Mouse (Mus musculus) c-Kit-positive CD71-negative TER-119-negative erythroid progenitor cells, embryonic 14.5 days (primary cell): Measurements from ENCODE around the gene Ccdc110.
A peak's percentile ranks its signal among the peaks of the same experiment; 100 is the strongest.

Source experiments
- DNase-seq: peaks from one replicate; pipeline ENCODE4 v3.0.0-alpha.2; 2013; ENCODE audit warnings: low read depth

Gene Ccdc110

DNA sequence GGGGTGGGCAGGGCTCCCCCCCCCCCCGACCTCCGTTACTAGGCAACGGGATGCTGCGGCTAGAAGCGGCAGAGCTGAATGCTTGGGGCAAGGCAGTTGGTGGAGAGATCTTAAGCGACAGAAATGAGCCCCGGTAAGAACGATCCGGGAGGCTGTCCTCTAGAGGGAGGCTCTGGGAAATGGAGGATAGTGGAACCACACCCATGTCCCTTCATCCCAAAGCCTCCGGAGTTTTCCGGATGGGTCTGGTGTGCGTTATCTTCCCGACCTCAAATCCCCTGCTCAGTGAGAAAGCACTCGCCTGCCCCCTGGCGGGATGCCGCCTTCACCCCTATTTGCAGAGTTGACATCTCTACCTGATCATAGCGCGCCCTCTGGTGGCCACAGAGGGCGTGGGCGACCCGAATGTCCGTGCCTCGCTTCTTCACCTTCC lies at the start of gene Ccdc110:
Gene Ccdc110 (plus strand): TSS at position 38 of the 433 bp plus-strand sequence.
- DNase-seq: peak; percentile 82

DNA sequence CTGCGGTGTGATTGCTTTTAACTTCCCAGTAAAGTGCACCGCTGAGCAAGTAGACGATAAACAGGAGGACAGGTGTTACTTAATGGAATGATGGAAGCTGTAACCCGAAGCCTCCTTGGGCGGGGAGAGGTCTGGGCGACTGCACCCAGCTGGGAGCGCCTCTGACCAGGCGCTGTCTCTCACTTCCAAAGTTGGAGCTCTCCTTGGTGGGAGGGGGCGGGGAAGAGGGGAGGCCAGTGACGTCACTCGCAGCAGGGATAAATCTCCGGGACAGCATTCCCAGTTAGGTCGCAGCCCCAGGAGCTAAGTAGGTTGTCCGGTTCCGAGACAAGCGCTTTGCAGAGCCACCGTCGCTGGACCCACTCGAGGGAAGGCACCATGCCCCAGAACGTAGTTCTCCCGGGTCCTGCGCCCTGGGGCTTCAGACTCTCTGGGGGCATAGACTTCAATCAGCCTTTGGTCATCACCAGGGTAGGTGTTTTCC lies 49.2 kb upstream of the Ccdc110 start, which contains the start of gene Pdlim3:
Gene Pdlim3 (plus strand): TSS at position 260 of the 484 bp plus-strand sequence.
- DNase-seq: no peak

DNA sequence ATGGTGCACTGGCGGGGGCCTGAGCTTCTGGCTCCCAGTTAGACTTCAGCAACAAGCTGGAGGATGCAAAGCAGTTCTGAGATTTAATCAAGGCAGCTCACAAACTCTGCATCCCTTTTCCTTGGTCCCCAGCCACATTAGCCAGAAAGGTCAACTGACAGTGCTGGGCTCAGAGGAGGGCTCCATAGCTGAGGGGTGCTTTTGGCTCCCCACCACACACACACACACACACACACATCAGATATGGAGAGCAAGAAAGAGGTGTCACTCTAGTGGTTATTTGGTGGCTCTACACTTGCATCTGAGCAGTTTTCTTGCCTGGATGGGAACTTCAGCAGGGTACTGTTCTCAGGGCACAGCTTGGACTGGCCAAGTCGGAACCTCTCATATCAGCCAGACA lies 48.6 kb upstream of the Ccdc110 start:
- no peak for DNase-seq

DNA sequence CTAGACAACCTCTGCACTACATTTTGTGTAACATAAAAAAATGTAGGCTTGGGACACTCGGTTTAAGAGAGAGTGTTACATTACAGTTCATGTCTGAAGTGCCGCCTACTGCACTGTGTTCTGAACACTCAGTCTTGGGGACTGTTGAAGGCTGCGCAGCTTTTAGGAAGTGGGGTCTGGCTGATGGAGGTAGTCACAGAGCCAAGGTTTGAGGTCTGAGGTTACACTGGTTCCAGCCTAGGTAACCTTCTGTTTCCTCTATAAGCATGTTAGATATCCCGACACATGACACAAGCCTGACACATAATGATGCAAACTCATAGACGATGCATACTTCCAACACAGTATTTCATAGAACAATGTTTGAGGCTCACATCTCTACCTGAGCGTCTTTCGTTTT lies 44.7 kb upstream of the Ccdc110 start:
- no peak for DNase-seq

DNA sequence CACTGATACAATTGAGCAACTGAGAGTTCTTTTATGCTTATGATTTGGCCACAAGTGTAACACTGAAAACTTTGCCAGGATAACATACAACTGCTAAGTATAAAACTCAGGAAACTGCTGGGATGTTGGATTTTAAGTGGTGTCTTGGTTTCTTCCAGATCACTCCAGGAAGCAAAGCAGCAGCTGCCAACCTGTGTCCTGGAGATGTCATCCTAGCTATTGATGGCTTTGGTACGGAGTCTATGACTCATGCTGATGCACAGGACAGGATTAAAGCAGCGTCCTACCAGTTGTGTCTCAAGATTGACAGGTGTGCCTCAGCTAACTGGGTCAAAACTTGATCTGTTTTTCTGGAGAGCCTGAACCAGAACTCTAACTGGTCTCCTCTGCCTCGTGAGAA lies 37.8 kb upstream of the Ccdc110 start:
- DNase-seq: no peak

DNA sequence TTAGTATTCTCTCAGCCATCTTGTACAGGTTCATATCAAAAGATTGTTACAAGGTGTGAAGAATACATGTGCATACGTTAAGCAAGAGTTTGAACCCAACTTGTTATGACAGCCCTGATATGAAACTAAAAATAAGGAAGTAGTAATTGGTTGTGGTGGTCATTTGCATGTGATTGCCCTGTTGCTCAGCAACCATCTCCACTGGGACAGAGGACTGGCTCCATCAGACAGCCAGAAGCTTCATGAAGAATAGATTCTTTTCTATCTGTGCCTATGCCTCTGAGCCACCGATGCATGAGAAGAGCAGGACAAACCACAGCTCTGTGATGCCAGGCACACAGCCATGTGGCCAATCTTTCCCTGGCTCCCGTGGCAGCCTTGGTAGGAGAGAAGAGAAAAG lies 34.6 kb upstream of the Ccdc110 start:
- peak; percentile 20 for DNase-seq

DNA sequence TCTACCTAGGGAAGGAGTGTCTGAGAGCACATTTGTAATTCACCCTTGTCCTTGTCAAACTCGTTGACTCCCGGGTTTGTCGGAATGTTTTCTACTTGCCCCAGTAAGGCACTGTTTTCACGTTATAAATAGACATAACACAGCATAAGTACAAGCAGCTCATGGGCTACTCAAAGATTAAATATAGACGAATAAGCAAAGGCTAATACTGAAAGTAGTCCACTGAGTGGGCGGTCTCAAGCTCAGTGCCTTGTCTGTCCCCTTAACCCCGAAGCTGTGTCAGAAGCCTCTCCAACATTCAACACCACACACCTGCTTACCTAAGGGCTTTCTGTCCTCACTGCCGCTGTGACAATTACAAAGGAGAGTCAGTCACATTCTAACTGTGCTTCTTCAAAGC lies 32.8 kb upstream of the Ccdc110 start:
- no peak for DNase-seq

DNA sequence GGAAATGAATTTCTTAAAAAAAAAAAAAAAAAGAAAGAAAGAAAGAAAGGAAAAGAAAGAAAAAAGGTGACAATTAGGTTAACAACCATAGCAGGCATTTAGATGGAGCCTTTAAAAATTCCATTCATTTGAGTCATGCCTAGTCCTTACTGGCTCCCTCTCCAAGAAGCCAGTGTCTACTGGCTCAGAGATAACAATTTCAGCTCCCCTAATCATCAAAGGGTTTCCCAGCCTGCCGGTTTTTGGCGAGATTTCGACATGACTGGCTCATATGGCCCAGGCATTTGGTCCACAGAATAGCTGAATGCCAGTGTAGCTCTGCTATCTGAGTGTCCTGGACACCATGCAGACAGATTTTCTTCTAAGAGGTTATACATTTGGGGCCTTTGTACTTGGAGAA lies 30.8 kb upstream of the Ccdc110 start:
- no peak for DNase-seq

DNA sequence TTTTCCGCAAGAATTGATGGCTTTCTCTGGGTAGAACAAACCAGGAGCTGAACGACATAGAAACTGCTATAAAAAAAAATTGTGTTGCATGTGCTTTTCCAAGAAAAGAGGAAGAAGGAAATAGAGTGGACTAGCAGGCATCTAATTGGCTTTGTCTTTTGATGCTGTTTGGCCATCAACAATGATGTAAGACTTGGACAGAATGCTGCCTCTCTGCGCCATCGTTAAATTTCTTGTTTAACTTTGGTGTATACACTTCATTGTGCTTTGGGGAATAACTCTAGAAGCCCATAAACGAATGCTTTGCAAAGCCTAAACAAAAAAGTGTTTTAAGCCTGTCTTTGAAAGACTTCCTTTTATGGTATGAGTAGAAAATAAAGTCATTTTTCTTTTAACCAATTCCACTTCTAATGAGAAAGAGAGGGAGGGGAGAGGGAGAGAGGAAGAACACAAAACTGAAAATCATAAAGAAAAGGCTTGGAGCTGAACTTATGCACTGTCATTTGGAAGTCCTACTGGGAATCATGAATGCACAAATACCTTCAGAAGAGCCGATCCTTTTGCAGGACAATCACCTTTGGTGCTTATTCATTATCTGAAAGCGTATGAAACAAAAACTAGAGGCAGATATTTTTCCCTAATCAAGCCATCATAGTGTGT lies 28.7 kb upstream of the Ccdc110 start:
- DNase-seq: no peak

DNA sequence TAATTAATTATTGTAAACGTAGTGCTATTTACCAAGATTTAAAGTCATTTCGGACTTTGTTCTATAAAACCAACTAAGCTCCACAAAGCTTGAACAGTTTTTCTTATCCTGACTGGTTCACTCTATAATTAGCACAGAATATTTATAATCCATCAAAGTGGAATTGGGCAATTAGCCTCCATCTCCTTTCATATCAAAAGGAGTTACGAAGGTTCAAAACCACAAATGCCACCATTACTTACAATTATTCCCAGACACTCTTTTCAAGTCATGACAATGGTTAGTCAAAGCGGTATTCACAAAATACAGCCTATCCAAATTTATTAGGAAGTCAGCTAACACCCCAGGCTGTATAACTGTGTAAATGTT lies 28.2 kb upstream of the Ccdc110 start:
- DNase-seq: no peak

DNA sequence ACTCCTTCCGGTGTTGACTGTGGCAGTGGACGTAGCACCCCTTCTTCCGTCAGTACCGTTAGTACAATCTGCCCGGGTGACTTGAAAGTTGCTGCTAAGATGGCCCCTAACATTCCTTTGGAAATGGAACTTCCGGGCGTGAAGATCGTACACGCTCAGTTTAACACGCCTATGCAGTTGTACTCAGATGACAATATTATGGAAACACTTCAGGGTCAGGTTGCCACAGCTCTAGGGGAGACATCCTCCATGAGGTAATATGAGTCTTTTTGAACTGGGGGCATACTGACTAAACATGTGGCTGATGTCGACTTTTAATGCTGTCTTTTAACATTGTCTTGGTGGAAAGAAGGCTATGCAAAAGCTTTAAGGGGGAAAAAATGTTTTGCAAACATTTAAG lies 20.7 kb upstream of the Ccdc110 start:
- no peak for DNase-seq

DNA sequence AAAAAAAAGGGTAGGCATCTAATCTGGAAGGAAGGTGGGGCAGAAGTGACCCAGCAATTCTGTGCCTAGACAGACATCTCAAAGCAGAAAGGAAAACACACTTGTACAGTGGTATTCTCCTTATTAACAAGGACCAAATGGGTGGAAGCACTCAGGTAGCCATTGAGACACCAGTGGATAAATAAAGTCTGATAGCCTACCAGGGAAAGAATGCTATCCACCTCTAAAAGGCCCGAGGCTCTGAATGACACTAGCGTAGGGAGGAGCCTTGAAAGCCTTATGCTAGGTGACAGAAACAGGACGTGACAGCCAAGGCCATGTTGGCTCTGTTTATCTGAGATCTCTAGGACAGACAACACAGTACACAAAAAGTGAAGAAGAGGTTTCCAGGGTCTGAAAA lies 17.9 kb upstream of the Ccdc110 start:
- no peak for DNase-seq

DNA sequence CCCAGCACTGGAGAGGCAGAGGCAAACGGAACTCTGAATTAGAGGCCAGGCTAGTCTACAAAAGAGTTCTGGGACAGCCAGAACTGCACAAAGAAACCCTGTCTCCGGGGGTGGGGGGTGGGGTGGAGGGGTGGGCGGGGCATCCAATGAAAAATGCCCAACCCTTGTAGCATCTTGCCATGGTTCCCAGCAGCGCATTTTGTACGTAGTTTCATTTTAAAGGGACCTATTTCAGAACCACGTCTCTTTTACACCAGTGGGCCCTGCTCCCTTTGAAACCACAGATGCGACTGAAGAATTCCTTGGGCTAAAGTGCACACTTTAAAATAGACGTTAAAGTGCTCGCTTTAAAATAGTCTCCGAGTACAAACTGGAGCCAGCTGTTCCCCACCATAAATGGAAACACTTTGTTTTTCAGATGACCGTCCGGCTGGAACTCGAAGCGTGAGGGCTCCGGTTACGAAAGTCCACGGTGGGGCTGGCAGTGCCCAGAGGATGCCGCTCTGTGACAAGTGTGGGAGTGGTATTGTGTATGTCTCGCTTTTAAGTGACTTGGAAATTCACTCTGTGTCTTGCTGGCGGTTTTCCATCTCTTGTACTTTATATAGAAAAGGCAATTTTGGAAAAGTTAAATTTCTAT lies 17.3 kb upstream of the Ccdc110 start:
- DNase-seq: no peak

DNA sequence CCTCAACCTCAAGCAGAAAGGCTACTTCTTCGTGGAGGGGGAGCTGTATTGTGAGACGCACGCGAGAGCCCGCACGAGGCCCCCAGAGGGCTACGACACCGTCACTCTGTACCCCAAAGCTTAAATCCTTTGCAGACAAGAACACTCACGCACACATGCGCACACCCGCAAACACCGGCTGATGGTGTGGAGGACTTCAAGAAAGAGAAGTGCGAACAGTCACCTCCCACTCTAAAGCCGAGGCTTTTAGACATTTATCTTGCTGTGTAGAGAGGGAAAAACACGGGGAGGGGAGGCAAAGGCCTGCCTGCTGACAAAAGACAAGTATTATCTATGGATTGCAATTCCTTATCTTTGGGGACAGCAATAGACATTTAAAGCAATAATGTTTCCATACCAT lies 15.5 kb upstream of the Ccdc110 start:
- no peak for DNase-seq

DNA sequence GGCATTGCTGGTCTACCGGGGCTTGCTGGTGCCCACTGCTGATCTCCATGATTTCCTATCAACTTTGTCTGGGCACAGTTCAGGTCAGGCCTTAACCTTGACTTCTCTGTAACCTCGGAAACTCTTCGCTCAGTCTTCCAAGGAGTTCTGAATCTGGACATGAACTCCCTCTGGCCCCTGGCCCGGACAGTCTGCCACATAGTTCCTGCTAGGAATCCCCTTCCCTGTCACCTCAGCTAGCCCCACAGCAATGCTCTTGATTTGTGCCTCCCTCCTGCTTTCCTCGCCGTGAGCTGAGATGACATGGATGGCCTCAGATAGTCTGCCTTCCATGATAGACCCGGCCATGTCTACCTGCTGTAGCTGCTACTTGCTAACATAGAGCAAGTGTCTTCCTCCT lies 14.0 kb upstream of the Ccdc110 start:
- no peak for DNase-seq

DNA sequence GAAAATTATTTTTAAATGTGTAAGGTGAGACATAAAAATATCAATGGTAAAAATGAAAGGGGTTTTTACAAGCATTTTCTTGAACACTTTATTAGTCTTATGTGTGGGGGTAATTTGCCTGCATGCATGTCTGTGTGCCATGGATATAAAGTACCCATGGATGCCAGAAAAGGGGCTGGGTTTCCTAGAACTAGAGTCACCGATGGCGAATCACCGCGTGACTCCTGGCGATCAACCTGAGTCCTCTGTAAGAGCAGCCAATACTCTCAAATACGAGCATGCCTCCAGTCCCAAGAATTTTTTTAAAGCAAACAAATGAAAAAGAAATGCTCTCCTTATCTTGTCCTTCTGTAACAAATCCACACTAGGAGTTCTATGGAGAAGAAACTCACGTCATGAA lies 12.3 kb upstream of the Ccdc110 start:
- DNase-seq: no peak

DNA sequence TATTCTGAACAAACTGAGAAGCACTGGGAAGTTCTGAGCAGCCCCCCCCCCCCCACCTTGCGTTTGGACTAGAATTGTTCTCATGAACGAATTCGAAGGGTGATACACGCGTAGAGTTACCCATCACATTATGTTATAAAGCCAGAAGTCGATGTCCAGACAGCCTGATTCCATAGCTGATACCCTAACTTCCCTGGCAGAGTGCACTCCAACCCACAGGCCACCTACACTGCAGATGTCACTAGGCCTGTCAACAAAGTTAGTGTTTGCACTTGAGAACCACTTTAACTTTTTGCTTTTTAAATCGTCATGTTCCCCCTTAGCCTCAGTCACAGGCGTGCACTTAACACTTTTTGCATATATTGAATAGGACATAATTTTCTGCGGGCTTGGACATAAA lies 2.6 kb downstream of the Ccdc110 start:
- DNase-seq: no peak

DNA sequence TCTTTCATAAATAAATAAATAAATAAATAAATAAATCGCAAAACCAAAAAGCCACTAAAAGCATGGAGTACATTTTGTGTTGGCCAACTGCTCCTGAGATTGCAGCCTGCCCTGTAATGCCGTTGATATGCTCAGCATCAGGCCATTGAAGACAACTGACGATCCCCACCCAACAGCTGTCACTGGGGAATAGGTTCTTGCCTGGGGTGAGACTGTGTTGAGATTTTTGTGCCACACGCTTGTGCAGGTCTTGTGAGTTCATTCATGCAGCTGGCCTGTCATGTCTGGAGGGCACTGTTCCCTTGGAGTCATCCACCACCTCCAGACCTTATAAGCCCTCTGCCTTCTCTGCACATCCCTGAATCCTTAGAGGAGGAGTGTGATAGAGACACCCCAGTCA lies 11.9 kb downstream of the Ccdc110 start:
- DNase-seq: no peak

DNA sequence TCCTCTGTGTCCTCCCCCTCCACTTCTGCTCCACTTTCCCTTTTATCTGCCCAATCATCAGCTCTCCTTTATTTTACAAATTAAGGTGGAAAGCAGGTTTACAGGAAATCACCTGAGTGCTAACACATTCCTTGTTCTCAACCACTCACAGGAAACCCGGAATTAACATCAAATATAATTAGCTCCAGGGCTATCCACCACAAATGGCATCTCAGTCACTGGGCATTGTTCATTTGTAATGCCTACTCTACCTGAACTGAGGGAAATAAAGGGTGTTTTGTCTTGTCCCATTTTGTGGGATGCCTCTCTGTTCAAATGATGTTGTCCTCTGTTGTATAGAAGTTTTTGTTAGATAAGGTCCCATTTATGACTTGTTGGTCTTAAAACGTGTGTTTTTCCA lies 16.2 kb downstream of the Ccdc110 start:
- DNase-seq: no peak

DNA sequence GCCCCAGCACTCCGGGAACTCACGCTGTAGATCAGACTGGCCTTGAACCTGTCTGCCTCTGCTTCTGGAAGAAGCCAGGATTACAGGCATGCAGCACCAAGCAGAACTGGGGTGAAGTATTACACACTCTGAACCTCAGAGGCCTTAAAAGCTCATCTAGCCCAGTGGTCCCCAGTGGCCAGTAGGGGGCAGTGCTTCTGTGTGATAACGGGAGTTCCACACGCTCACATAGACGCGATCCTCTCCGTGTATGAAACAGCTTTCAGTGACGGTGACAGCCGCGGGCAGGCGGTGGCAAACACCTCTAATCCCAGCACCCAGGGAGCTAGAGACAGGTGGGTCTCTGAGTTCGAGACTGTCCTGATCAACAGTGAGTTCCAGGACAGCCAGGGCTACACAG lies 36.5 kb downstream of the Ccdc110 start:
- no peak for DNase-seq

DNA sequence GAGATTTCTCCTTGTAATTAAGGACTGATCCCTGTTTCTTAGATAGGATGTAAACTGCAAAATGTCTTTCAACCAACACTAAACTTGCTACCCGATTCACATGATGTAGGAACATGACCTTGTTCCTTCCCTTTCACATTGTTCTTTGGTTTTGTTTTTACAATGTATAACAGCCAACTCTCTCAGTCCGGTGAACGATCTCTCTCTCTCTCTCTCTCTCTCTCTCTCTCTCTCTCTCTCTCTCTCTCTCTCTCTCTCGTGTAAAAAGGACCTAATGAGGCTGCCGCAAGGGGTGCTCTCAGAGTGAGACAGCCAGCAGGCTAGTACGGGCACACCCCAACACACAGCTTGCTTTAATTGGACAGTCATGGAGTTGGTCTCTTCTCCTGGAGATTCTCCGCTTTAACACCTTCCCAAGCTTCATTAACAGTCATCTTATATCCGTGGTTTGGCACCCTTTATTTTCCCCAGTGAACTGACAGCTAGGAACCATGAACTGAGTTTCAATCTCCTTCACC lies 39.6 kb downstream of the Ccdc110 start:
- no peak for DNase-seq

DNA sequence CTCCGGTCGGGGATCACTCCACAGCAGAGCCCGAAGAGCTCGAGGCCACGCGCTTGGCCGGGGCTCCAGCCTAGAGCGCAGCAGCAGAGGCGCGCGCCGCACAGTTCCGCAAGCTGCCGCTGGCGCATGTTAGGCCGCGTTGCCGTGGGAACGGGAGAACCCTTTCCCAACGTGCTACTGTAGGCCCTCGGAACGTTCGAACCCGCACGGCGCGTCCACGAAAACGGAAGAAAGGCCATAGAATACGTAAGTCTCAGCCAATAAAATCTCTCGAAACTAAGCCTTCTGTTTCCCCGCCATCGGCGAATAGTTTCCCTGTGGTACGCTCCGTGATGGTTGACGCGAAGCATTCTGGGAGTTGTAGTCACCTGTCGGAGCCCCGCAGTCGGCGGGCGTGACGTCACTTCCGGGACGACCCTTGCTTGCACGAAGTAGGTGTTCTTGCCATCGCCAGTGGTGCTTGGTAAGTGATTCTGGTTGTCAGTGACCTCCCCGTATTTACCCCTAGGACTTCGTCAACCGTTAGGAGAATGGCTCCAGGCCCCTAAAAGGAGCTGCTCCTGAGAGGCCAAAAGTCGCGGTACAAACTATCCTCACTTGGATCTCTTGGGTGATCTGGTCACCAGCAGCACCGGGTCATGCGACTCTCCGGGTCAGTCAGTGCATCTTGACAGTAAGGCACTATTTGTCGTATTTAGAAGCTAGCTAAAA lies 40.9 kb downstream of the Ccdc110 start, which contains the start of the genes 1700029J07Rik and Ufsp2:
Gene 1700029J07Rik (minus strand): TSS at position 127 of the 711 bp plus-strand sequence.
Gene Ufsp2 (plus strand): TSS at position 403 of the 711 bp plus-strand sequence.
- DNase-seq: peak; percentile 95
